Mouse (Mus musculus): ENCODE data around the gene Btg1.

- TF ChIP-seq CTCF (IDR thresholded peaks at IDR 0.05; ENCODE audit: low read depth) (no peak), EP300 (IDR thresholded peaks at IDR 0.05; ENCODE audit: low read depth) (no peak)
Measured at GRCm38 (mm10) chr10:96571176-96571575, 45.6 kb upstream of the Btg1 start.
